Mouse (Mus musculus) stomach, postnatal 0 days (tissue): ENCODE results near the gene Tenm2. TPM values are rescaled to one million over a fixed set of nuclear protein-coding genes. Genes with fewer than 3 reads are reported as not detected.

Experiments used
- ATAC-seq: fragments of 200-750 bp; cut with Nextera tagmentation; 2 replicates; pipeline ENCODE4 v1.8.0; 2017; ENCODE audit not compliant: low FRiP score, low TSS enrichment
- DNase-seq: peaks from one replicate; pipeline ENCODE4 v3.0.0-alpha.2; 2016; ENCODE audit warnings: low spot score
- H3K27ac ChIP-seq: fragments of 300-500 bp; sonication (generic); replicated peaks from 2 replicates; pipeline ENCODE4 v1.5.1; 2014; ENCODE audit warnings: mild to moderate bottlenecking, control low read depth
- H3K27me3 ChIP-seq: fragments of 300-500 bp; sonication (generic); 2 replicates; pipeline ENCODE4 v1.6.1; 2014; ENCODE audit warnings: low read length; ENCODE audit not compliant: control insufficient read depth, insufficient read depth
- H3K36me3 ChIP-seq: fragments of 300-500 bp; sonication (generic); 2 replicates; pipeline ENCODE4 v1.6.1; 2014; ENCODE audit warnings: low read length, mixed read lengths; ENCODE audit not compliant: control insufficient read depth, insufficient read depth
- H3K4me1 ChIP-seq: fragments of 300-500 bp; sonication (generic); replicated peaks from 2 replicates; pipeline ENCODE4 v1.6.1; 2014; ENCODE audit warnings: antibody characterized with exemption; ENCODE audit not compliant: control insufficient read depth, insufficient read depth
- H3K4me2 ChIP-seq: fragments of 300-500 bp; sonication (generic); replicated peaks from 2 replicates; pipeline ENCODE4 v1.6.1; 2014; ENCODE audit warnings: low read depth, mild to moderate bottlenecking, control low read depth, moderate library complexity
- H3K4me3 ChIP-seq: fragments of 300-500 bp; sonication (generic); 2 replicates; pipeline ENCODE4 v1.5.1; 2014; ENCODE audit warnings: low read depth, low read length, control low read depth
- H3K9ac ChIP-seq: fragments of 300-500 bp; sonication (generic); 2 replicates; pipeline ENCODE4 v1.6.1; 2014; ENCODE audit warnings: mild to moderate bottlenecking, low read length, control low read depth, mixed read lengths
- H3K9me3 ChIP-seq: fragments of 300-500 bp; sonication (generic); 2 replicates; pipeline ENCODE4 v1.6.1; 2016; ENCODE audit warnings: low read length; ENCODE audit not compliant: control insufficient read depth
- CTCF ChIP-seq: IDR thresholded peaks from 2 replicates; pipeline ENCODE4 v1.5.1; 2016; ENCODE audit warnings: antibody characterized with exemption, low read depth, mild to moderate bottlenecking, moderate library complexity
- EP300 ChIP-seq: optimal IDR thresholded peaks from 2 replicates; pipeline ENCODE3; 2016; ENCODE audit warnings: antibody characterized with exemption
- WGBS: fragments of 180-500 bp; shearing (Covaris S2); extraction: QIAGEN DNeasy Blood & Tissue Kit; methylation state at CpG from one replicate; pipeline ENCODE4 v1.1.7; 2014; 5-methylcytosine and 5-hydroxymethylcytosine counted together
- polyA plus RNA-seq: library from polyadenylated mRNA; unstranded; fragments of >200 nt; fragmentation: Nextera tagmentation; extraction: Ambion mirVana; gene quantifications from 2 replicates; pipeline ENCODE4 v1.2.1, GENCODE M21; 2015

Tenm2 gene
- polyA plus RNA-seq, 1 experiment from 2014 or later = 3.6 TPM

DNA sequence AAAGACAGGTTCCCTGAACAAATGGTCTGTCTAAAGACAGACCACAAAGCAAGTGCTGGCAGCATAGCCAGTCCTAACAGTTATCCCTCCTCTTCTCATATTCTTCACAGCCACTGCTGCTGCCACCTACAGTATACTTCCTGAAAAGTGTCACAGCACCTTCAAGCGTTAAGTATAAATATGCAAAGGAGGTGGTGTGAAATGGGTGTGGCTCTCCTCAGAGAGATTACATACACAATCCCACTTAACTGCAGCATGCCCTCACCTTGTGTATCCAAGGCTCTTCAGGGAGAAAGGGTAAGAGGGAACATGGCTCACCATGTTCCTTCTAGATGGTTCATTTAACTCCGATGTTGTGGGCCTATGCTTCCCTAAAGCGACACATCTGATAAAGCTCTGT is 1215.8 kb downstream of the Tenm2 start:
- 52% methylated on average over 3 of the region's 3 CpGs for WGBS
- H3K36me3 ChIP-seq = no peaks in the 10 kb centered on the region
- no peak overlapping the region for H3K9ac ChIP-seq
- no peaks in the 10 kb centered on the region for H3K27me3 ChIP-seq
- H3K4me1 ChIP-seq = no peaks in the 10 kb centered on the region
- TF ChIP-seq CTCF (peak; percentile 42), EP300 (no peak)
- no peak overlapping the region for H3K4me2 ChIP-seq
- ATAC-seq = peak; percentile 47; the same call in 1 of the 2 replicates
- H3K9me3 ChIP-seq = no peaks in the 10 kb centered on the region
- no peak overlapping the region for H3K27ac ChIP-seq
- no peak for DNase-seq
- H3K4me3 ChIP-seq = no peak overlapping the region

DNA sequence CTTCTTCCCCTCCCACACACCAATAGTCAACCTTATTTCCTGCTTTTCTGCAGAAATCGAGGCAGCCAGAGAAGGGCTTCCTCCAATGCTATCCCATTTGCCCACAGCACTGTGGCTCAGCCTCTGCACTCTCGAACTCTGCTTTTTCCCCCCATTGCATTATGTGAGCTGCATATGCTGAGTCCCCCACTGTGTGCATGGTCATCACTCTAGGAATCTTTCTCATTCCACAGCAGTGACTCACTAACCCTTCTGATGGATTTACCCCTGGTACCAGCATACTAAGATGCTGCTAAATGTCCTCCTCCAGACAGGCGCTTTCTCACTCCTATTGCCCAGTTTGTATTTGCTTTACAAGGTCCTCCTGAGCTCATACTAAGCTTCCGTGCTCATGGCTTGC is 1222.6 kb downstream of the Tenm2 start:
- Histone ChIP-seq H3K27ac (no peak overlapping the region), H3K27me3 (no peaks in the 10 kb centered on the region), H3K4me3 (no peak overlapping the region), H3K4me1 (no peaks in the 10 kb centered on the region), H3K4me2 (no peak overlapping the region), H3K36me3 (no peaks in the 10 kb centered on the region), H3K9ac (no peak overlapping the region), H3K9me3 (no peaks in the 10 kb centered on the region)
- no peak for ATAC-seq
- no peak for DNase-seq
- 71% methylated on average over 4 of the region's 4 CpGs for WGBS
- TF ChIP-seq EP300 (no peak), CTCF (no peak)

DNA sequence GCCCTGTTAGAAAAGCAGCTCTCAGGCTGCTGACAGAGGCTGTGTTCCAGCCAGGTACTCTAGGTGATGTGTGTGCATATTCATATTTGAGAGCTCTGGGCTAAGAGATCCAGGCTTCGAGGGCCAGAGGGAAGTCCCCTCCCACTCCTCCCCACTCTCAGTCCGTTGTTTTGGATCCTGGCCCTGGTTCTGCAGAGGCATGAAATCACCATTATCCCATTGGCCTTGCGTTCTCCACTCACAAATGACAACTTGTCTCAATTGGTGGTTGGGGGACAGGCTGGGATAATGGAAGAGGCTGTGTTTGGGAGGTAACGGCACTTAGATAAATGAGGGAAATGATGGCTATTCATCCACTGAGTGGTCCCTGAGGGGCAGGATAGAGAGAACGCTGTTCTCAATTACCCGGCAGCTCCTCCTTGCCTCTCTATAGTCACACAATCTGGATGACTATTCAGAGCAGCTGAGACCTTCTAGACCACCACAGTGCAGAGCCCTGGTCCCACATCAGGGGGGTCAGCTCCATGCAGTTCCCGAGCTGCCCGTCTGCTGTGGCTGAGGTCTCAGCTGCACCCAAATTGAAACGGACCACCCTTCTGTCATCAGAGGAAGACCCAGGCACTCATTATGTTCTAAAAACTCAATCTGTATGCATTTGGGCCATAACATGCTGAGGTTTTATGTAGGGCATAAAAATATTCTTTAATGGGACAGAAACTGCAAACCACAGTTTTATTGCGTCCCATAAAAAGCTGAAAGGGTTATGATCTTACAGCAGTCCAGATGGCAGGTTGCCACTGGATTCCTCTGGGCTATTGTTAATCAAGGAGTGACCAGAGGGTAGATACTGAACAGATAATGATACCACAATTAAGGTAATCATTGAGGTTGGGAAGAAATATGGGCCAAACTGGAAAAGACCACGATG is 1226.2 kb downstream of the Tenm2 start:
- Histone ChIP-seq H3K4me1 (no peaks in the 10 kb centered on the region), H3K27ac (no peak overlapping the region), H3K4me2 (no peak overlapping the region), H3K9me3 (no peaks in the 10 kb centered on the region), H3K36me3 (no peaks in the 10 kb centered on the region), H3K9ac (no peak overlapping the region), H3K4me3 (no peak overlapping the region), H3K27me3 (no peaks in the 10 kb centered on the region)
- 76% methylated on average over 11 of the region's 11 CpGs for WGBS
- DNase-seq (no peak), ATAC-seq (no peak)
- TF ChIP-seq CTCF = no peak
- TF ChIP-seq EP300 = no peak

DNA sequence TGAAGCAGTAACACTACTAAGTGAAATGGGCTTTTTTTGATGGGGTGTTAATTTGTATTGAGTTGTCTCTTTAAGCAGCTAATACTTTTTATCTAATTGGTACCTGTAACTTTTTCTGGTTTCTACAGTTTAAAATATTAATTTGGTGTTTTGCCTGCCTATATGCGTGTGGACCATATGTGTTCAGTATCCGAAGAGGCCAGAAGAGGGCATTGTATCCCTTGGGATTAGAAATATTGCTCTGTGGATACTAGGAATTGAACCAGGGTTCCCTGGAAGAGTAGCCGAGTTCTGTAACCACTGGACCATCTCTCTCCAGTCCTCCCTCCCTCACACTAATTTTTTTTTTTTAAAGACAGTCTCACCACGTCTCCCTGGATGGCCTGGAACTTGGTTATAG is 1232.9 kb downstream of the Tenm2 start:
- Histone ChIP-seq H3K27ac (no peak overlapping the region), H3K36me3 (no peaks in the 10 kb centered on the region), H3K4me1 (no peaks in the 10 kb centered on the region), H3K4me2 (no peak overlapping the region), H3K27me3 (no peaks in the 10 kb centered on the region), H3K9me3 (no peaks in the 10 kb centered on the region), H3K9ac (no peak overlapping the region), H3K4me3 (no peak overlapping the region)
- no peak for DNase-seq
- no peak for ATAC-seq
- no peak for TF ChIP-seq EP300
- peak; percentile 56 for TF ChIP-seq CTCF
- 45% methylated on average over 4 of the region's 4 CpGs for WGBS

DNA sequence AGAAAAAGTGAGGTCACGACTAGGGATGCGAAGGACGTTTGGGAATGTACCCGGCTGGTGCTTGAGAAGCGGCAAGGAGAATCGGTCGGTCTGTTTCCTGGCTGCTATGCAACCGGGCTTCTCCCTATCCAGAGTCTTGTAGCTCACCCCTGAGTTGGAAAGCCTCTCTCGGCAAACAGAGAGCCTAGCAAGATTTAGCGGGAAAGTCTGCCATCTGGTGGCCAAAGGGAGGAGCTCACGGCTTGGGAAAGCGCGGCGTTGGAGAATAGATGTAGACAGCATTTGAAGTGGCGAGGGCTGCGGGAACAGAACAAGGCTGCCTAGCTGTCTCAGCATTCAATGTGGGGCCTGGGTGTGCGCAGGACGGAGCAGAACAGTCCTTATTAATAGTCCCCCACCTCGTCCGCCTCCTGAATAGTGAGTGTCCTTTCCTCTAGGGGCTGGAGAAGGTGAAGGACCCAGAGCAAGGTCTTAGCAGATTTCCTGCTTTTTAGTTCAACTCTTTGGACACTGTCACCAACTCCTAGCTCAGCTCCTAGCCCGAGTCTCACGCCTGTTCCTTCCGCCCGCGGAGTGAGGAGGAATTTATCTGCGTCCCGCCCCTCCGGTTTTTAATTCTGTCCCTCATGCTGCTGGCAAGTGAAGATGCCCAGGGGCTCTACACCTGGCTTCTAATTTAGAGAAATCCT is 1234.3 kb downstream of the Tenm2 start:
- no peak overlapping the region for H3K27ac ChIP-seq
- H3K4me3 ChIP-seq = 0 out of 2 replicates have a peak overlapping the region, but pooled peaks have one; percentile 1
- ATAC-seq = peak; percentile 86
- no peaks in the 10 kb centered on the region for H3K36me3 ChIP-seq
- peak; percentile 96 for TF ChIP-seq CTCF
- TF ChIP-seq EP300 = no peak
- peak; percentile 90 for DNase-seq
- H3K4me1 ChIP-seq = no peaks in the 10 kb centered on the region
- peak overlapping the region; percentile 26 for H3K4me2 ChIP-seq
- WGBS = 6% methylated on average over 28 of the region's 28 CpGs
- no peak overlapping the region for H3K9ac ChIP-seq
- H3K27me3 ChIP-seq = no peaks in the 10 kb centered on the region
- H3K9me3 ChIP-seq = no peaks in the 10 kb centered on the region
